Mouse (Mus musculus): ENCODE data around the gene Fuca2. TPM values are rescaled to one million over a fixed set of nuclear protein-coding genes. Genes with fewer than 3 reads are reported as not detected.

Gene Fuca2
- polyA plus RNA-seq, 1 experiment from 2014 or later = 21.5 TPM

Other genes starting within 250 kb of the Fuca2 start
- gene Phactr2, start 25.1 kb upstream of the Fuca2 start, polyA plus RNA-seq (2014; fragmentation: Nextera tagmentation; extraction: Ambion mirVana) = 16.7 and 17.7 TPM in 2 replicates
- 3.4 and 3.7 TPM in 2 replicates for gene Adat2, start 53.4 kb downstream of the Fuca2 start, polyA plus RNA-seq (2014; fragmentation: Nextera tagmentation; extraction: Ambion mirVana)
- 25.0 and 26.3 TPM in 2 replicates for gene Pex3, start 53.6 kb downstream of the Fuca2 start, polyA plus RNA-seq (2014; fragmentation: Nextera tagmentation; extraction: Ambion mirVana)

Data from forebrain, embryonic 11.5 days (tissue).